Mouse (Mus musculus) cortical plate, adult 2 months (tissue): ENCODE data around the gene AI182371. TPM values are rescaled to one million over a fixed set of nuclear protein-coding genes. Genes with fewer than 3 reads are reported as not detected.

Experiments used
- H3K27ac ChIP-seq: fragments of 200-500 bp; 2 replicates; pipeline ENCODE4 v1.5.1; 2012; ENCODE audit warnings: low read length, control low read depth, inconsistent platforms; ENCODE audit not compliant: insufficient read depth
- H3K4me1 ChIP-seq: fragments of 200-500 bp; 2 replicates; pipeline ENCODE4 v1.6.1; 2011; ENCODE audit warnings: low read length; ENCODE audit not compliant: control insufficient read depth, insufficient read depth
- H3K4me3 ChIP-seq: fragments of 200-500 bp; 2 replicates; pipeline ENCODE4 v1.5.1; 2011; ENCODE audit warnings: mild to moderate bottlenecking, low read length, control low read depth; ENCODE audit not compliant: insufficient read depth
- CTCF ChIP-seq: fragments of 200-500 bp; IDR thresholded peaks from 2 replicates; pipeline ENCODE4 v1.5.1; 2011; ENCODE audit warnings: mild to moderate bottlenecking, control low read depth, low read length; ENCODE audit not compliant: insufficient read depth; ENCODE audit errors: extremely low read depth
- POLR2A ChIP-seq: fragments of 200-500 bp; IDR thresholded peaks from 2 replicates; pipeline ENCODE4 v1.6.1; 2011; ENCODE audit warnings: mild to moderate bottlenecking, low read length, control low read depth; ENCODE audit not compliant: insufficient read depth; ENCODE audit errors: extremely low read depth
- polyA plus RNA-seq: library from polyadenylated mRNA; depleted of rRNA; stranded (reverse); fragments of >200 nt; gene quantifications from 2 replicates; pipeline ENCODE4 v1.2.3, GENCODE M21; 2012; rRNA removed

Gene AI182371
- polyA plus RNA-seq, 1 experiment: 0.52 TPM

- peak; percentile 38; the same call in 1 of the 2 replicates for TF ChIP-seq CTCF
- TF ChIP-seq POLR2A: no peak
- no peak overlapping the region for H3K4me3 ChIP-seq
- H3K27ac ChIP-seq: no peak overlapping the region
- no peaks in the 10 kb centered on the region for H3K4me1 ChIP-seq
Observed at GRCm38 (mm10) chr2:35048851-35049250, 52.5 kb downstream of the AI182371 start.

- peak; percentile 60 for TF ChIP-seq CTCF
- no peak for TF ChIP-seq POLR2A
Observed at GRCm38 (mm10) chr2:35044956-35045355, 56.4 kb downstream of the AI182371 start.

GRCm38 (mm10) chr2:35038580-35039375, 62.6 kb downstream of the AI182371 start:
- Histone ChIP-seq H3K27ac (no peak overlapping the region), H3K4me1 (no peaks in the 10 kb centered on the region), H3K4me3 (no peak overlapping the region)
- TF ChIP-seq POLR2A: no peak
- TF ChIP-seq CTCF: no peak

More at GRCm38 (mm10) chr2:35044956-35045355, 56.4 kb downstream of the AI182371 start:
- Histone ChIP-seq H3K4me1 (no peaks in the 10 kb centered on the region), H3K4me3 (no peak overlapping the region), H3K27ac (no peak overlapping the region)

Other genes starting within 250 kb of the AI182371 start
- gene Cutal, start 227.1 kb downstream of the AI182371 start, polyA plus RNA-seq: 0.52 and 0.62 TPM in 2 replicates
- 41.7 and 43.9 TPM in 2 replicates for gene Psmd5, start 226.6 kb downstream of the AI182371 start, polyA plus RNA-seq
- 0.95 and 0.98 TPM in 2 replicates for gene Phf19, start 187.5 kb downstream of the AI182371 start, polyA plus RNA-seq
- gene Traf1, start 139.8 kb downstream of the AI182371 start, polyA plus RNA-seq: 0.83 and 1.4 TPM in 2 replicates
- gene Hc, start 40.1 kb downstream of the AI182371 start, polyA plus RNA-seq: 0.08 and 0.35 TPM in 2 replicates
- 14.9 and 15.6 TPM in 2 replicates for gene Cntrl, start 7.9 kb upstream of the AI182371 start, polyA plus RNA-seq
- gene Rab14, start 99.6 kb upstream of the AI182371 start, polyA plus RNA-seq: 166 and 169 TPM in 2 replicates
- gene Gsn, start 154.8 kb upstream of the AI182371 start, polyA plus RNA-seq: 96.0 and 134 TPM in 2 replicates
- 12.7 and 14.7 TPM in 2 replicates for gene Stom, start 235.4 kb upstream of the AI182371 start, polyA plus RNA-seq